Mouse (Mus musculus) kidney, embryonic 15.5 days (tissue): Measurements from ENCODE around the gene Rad51b. TPM values are rescaled to one million over a fixed set of nuclear protein-coding genes. Genes with fewer than 3 reads are reported as not detected.

Experiments used
- ATAC-seq: fragments of 200-750 bp; cut with Nextera tagmentation; replicated peaks from 2 replicates; pipeline ENCODE4 v1.8.0; 2017; ENCODE audit warnings: moderate TSS enrichment; ENCODE audit not compliant: low FRiP score
- H3K27ac ChIP-seq: fragments of 300-500 bp; sonication (generic); 2 replicates; pipeline ENCODE4 v1.5.1; 2015; ENCODE audit warnings: mild to moderate bottlenecking, inconsistent platforms
- H3K27me3 ChIP-seq: fragments of 300-500 bp; sonication (generic); 2 replicates; pipeline ENCODE4 v1.6.1; 2015; ENCODE audit warnings: inconsistent platforms
- H3K36me3 ChIP-seq: fragments of 300-500 bp; sonication (generic); 2 replicates; pipeline ENCODE4 v1.6.1; 2015; ENCODE audit warnings: inconsistent platforms
- H3K4me1 ChIP-seq: fragments of 300-500 bp; sonication (generic); 2 replicates; pipeline ENCODE4 v1.6.1; 2015; ENCODE audit warnings: inconsistent platforms
- H3K4me2 ChIP-seq: fragments of 300-500 bp; sonication (generic); 2 replicates; pipeline ENCODE4 v1.6.1; 2015; ENCODE audit warnings: moderate library complexity, mild to moderate bottlenecking, inconsistent platforms
- H3K4me3 ChIP-seq: fragments of 300-500 bp; sonication (generic); replicated peaks from 2 replicates; pipeline ENCODE4 v1.5.1; 2015; ENCODE audit warnings: mild to moderate bottlenecking, inconsistent platforms
- H3K9ac ChIP-seq: fragments of 300-500 bp; sonication (generic); 2 replicates; pipeline ENCODE4 v1.6.1; 2015; ENCODE audit warnings: mild to moderate bottlenecking, inconsistent platforms
- H3K9me3 ChIP-seq: fragments of 300-500 bp; sonication (generic); replicated peaks from 2 replicates; pipeline ENCODE4 v1.6.1; 2016; ENCODE audit warnings: inconsistent platforms
- WGBS: fragments of 180-500 bp; shearing (Covaris S2); methylation state at CpG from one replicate; pipeline ENCODE4 v1.1.7; 2015; ENCODE audit warnings: mixed read lengths; 5-methylcytosine and 5-hydroxymethylcytosine counted together
- polyA plus RNA-seq: library from polyadenylated mRNA; unstranded; fragments of >200 nt; fragmentation: Nextera tagmentation; extraction: Ambion mirVana; gene quantifications from 2 replicates; pipeline ENCODE4 v1.2.1, GENCODE M21; 2015

Rad51b gene
- polyA plus RNA-seq, 1 experiment from 2014 or later, result 8.2 TPM

DNA sequence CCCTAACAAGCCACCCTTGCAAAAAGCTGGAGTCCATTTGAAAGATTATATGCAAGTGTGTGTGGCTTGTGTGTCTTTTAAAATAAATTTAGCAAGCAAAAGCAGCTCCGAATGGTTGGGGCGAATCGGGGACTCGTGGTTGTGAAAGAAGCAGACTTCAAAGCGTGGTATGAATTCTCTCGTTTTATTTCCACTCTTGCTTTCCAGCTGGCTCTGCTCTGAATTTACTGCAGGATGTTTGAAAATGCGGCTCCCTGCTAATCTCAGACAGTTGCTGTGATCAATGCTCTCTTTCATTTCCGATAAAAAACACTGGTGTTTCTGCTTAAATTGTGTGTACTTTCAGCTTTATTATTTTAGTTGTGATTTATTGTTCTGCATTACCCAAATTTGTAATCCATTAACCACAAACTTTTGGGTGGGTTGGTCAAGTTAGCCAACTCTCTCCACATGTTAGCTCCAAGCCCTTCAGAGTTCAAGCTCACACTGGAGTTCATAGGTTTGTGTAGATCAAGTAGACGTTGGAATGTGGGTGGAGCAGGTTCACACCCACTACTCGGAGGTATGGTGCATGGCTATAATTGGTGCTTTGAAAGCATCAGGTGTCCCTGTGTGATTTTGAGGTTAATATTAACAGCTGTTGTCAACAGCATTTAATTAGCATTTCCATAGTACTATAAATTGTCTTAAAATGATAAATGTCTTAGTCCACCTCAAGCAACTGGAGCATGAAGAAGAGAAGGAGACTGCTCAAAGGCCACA, 366.2 kb downstream of the Rad51b start:
- WGBS, result 17% methylated on average over 10 of the region's 10 CpGs

DNA sequence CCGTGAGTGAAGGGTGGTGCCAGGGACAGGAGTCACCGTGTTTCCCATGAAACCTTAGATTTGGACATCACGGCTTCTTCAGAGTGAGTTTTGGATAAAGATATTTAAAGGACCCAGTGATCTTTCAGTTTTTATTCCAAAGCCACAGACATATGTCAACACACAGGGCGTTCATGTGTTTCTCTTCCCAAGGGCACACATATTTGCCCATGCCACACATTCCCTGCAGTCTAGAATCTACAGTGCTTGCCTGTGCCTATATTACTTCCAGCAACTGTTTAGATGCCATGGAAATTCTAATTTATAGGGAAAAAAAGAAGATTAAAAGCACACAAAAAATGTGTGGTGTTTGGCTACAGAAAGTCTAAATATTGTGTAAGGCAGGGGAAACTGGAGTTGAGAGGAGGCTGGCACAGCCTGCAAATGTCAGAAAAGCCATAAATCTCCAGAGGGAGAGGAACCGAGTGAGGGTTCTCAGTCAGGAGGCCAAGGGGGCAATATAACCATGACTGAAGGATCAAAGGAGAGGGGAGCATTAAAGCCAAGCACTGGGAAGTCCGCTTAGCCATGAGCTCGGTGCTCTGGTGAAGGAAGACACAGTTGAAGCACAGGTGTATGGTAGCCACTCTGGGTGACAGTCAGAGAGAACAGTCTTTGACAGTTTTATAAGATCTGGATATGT, 367.0 kb downstream of the Rad51b start:
- H3K4me1 ChIP-seq, result peaks cover 47% of the 10 kb centered on the region
- no peak overlapping the region for H3K4me2 ChIP-seq
- H3K36me3 ChIP-seq, result no peaks in the 10 kb centered on the region
- WGBS, result 17% methylated on average over 7 of the region's 7 CpGs
- no peaks in the 10 kb centered on the region for H3K9me3 ChIP-seq
- no peak overlapping the region for H3K4me3 ChIP-seq
- peak overlapping the region; percentile 91 for H3K27ac ChIP-seq
- H3K9ac ChIP-seq, result no peak overlapping the region
- ATAC-seq, result peak; percentile 47; the same call in 1 of the 2 replicates
- no peaks in the 10 kb centered on the region for H3K27me3 ChIP-seq

More for the DNA sequence above, 366.2 kb downstream of the Rad51b start:
- Histone ChIP-seq H3K27ac (peak overlapping the region; percentile 91), H3K4me2 (0 out of 2 replicates have a peak overlapping the region, but pooled peaks have one; percentile 7), H3K36me3 (no peaks in the 10 kb centered on the region), H3K27me3 (no peaks in the 10 kb centered on the region), H3K4me3 (no peak overlapping the region), H3K9me3 (no peaks in the 10 kb centered on the region), H3K9ac (no peak overlapping the region), H3K4me1 (peaks cover 52% of the 10 kb centered on the region)
- ATAC-seq, result peak; percentile 84

DNA sequence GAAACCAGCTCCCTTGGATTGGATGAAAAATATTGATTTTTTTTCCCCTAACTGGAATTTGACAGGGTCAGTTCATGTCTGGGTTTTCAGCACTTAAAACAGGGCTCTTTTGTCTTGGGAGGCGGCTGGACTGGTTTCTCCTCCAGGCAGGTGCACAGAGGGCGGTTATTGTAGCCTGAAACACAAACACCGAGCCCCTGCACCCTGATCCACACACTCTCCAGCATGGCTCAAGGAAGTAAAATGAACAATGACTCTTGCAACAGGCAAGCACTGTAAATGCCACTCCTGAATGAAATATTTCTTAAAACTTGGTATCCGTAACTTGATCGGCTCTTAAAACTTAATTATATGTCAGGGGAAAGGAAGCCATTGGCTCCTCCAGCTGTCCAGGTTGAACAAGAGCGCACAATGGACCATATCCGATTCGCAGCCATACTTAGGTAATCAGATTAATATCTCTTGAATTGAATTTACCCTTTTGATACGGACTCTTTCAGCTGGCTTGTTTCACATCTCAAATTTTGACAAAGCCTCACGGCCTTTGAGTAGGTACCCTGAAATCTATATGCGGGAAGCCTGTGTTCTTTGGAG, 377.9 kb downstream of the Rad51b start:
- H3K4me2 ChIP-seq, result peak overlapping the region; percentile 20
- 28% methylated on average over 11 of the region's 11 CpGs for WGBS
- peak; percentile 77 for ATAC-seq
- H3K4me3 ChIP-seq, result no peak overlapping the region
- H3K4me1 ChIP-seq, result peaks cover 42% of the 10 kb centered on the region
- H3K36me3 ChIP-seq, result no peaks in the 10 kb centered on the region
- H3K27me3 ChIP-seq, result no peaks in the 10 kb centered on the region
- H3K9ac ChIP-seq, result no peak overlapping the region
- H3K9me3 ChIP-seq, result no peaks in the 10 kb centered on the region
- peak overlapping the region; percentile 85 for H3K27ac ChIP-seq

DNA sequence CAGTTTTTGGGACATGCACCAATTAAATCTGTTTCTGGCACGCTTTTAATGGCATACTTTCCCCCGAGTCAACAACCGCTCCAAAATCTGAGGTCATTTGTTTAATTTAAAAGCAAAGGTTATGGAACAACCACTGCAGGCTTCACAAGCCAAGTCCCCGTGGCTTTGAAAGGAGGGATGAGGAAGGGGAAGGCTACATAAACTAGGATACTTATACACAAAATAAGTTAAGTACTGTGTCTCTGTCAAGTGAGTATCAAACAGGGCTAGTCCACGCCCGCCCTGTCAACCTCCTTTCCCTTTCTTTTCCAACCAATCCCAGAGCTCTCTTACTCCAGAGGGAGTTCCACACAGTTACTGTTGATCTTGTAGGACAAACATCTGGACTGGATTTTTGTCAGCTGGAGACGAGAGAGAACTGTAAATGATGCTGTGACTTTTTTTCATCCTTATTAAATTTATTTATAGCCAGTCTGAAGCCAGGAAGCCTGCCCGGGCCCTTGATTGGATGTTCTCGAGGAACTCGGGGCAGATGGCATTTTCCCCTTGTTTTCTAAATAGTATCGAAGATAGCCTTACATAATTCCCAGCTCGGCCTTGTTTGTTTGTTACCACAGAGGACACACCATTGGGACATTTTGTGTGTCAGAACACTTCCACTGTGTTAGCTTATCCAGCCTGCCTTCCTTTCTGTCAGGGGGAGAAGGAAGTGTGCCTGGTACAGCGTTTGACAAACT, 378.5 kb downstream of the Rad51b start:
- Histone ChIP-seq H3K4me3 (no peak overlapping the region), H3K27ac (peak overlapping the region; percentile 85), H3K4me2 (peak overlapping the region; percentile 20), H3K9me3 (no peaks in the 10 kb centered on the region), H3K27me3 (no peaks in the 10 kb centered on the region), H3K4me1 (peaks cover 49% of the 10 kb centered on the region), H3K9ac (no peak overlapping the region), H3K36me3 (no peaks in the 10 kb centered on the region)
- peak; percentile 84 for ATAC-seq
- WGBS, result 37% methylated on average over 13 of the region's 13 CpGs

DNA sequence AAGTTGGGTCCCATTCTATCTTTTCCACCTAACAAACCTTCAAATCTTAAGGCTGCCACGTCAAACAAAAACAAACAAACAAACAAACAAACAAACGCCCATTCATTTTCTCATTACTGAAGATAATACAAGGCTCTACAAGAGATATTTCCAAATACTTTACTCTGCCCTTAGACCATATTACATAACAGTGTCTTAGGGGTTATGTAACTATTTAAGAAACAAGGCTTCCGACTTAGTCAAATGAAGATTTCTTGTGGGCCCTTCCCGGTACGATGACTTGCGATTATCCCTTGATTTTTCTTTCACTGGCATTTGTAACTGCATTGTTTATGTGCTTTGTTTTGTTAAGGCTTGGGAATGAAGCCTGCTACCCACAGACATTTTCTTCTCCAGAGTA, 379.2 kb downstream of the Rad51b start:
- 82% methylated on average over 6 of the region's 6 CpGs for WGBS
- no peak overlapping the region for H3K9ac ChIP-seq
- H3K27me3 ChIP-seq, result no peaks in the 10 kb centered on the region
- H3K36me3 ChIP-seq, result no peaks in the 10 kb centered on the region
- no peak for ATAC-seq
- H3K4me1 ChIP-seq, result peaks cover 54% of the 10 kb centered on the region
- peak overlapping the region; percentile 85 for H3K27ac ChIP-seq
- no peaks in the 10 kb centered on the region for H3K9me3 ChIP-seq
- H3K4me2 ChIP-seq, result no peak overlapping the region
- H3K4me3 ChIP-seq, result no peak overlapping the region

DNA sequence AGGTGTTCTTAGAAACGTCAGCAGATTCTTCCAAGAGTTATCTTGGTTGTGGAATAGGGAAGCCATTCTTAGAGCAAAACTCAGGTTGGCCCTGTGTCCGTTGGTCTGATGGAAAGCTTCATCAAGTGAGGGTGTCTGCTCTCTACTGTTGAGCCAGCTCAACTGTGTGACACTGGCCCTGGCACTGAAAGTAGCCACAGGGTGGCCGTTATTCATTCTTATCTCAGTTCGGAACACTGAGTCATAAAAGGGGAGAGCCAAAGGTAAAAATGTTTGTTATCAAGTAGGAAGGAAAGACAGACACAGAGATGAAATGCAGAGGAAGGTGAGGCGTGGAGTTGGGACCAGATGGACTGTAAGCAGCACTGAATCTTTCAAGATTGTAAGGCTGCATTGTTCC, 379.8 kb downstream of the Rad51b start:
- H3K4me2 ChIP-seq, result no peak overlapping the region
- H3K9me3 ChIP-seq, result no peaks in the 10 kb centered on the region
- no peaks in the 10 kb centered on the region for H3K27me3 ChIP-seq
- ATAC-seq, result no peak
- H3K9ac ChIP-seq, result no peak overlapping the region
- no peak overlapping the region for H3K4me3 ChIP-seq
- H3K4me1 ChIP-seq, result peaks cover 58% of the 10 kb centered on the region
- WGBS, result 75% methylated on average over 5 of the region's 5 CpGs
- no peaks in the 10 kb centered on the region for H3K36me3 ChIP-seq
- peak overlapping the region; percentile 85 for H3K27ac ChIP-seq

DNA sequence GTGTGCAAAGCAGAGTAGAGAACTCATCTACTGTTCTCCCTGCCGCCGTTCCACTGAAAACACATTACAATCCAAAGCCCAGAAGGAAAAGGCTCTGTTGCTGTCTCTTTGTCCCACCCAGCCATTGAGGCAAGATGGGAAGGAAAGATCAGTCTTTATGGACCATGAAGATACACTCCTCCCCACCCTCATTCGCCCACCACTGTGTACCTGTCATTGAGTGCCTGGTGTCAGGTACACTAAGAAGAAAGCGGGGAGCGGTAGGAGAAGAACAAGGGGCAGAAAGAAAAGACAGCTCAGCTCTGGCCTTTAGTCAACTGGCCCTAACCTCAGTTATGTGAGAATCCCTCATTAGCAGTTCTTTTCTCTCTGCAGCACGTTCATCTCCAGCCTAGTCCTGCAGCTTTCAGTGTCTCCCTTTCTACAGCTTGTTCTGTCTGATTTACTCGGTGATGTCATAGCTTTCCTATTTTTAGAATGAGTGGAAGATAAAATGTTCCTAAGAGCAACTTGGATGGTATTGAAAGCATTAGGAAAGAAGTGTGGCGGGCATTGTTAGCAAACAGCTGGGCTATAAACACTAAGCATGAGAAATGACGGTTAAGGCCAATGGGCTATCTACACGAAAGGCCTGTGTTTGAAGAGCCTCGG, 382.3 kb downstream of the Rad51b start:
- H3K9ac ChIP-seq, result no peak overlapping the region
- ATAC-seq, result no peak
- H3K27me3 ChIP-seq, result no peaks in the 10 kb centered on the region
- no peaks in the 10 kb centered on the region for H3K9me3 ChIP-seq
- peaks cover 73% of the 10 kb centered on the region for H3K4me1 ChIP-seq
- H3K4me2 ChIP-seq, result no peak overlapping the region
- H3K4me3 ChIP-seq, result no peak overlapping the region
- H3K27ac ChIP-seq, result peak overlapping the region; percentile 61
- WGBS, result 57% methylated on average over 11 of the region's 11 CpGs
- H3K36me3 ChIP-seq, result no peaks in the 10 kb centered on the region

DNA sequence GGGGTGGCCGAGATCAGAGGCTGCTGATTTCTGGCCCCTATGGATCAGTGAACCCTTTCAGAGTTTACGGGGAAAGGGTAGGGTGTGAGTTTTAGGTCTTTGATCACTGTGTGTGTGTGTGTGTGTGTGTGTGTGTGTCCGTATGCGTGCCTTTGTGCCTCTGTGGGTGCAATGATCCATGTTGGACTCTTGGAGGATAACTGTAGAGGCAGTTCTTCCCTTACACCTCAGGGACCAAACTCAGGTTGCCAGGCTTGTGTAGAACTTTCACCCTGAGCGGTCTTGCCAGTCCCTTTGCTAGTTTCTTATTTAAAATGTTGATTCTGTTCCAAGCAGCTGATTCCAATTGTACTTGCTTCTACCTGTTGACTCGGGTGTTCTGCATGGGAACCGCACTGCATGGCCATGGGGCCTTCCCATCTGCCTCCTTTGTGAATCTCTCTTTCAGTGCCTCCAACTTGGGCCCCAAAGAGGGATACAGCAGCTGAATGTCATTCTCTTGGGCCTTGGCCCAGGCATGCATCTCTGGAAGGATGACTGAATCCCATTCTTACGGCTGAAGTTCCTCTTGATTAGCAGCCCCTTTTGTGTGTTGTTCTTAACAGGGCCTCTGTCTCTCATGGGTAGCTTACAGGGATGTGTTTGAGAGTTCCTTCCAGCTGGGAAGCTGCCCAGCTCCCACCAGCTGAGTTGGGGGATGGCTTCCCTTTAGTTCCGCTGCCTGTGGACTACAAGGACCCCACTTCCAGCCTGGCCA, 383.0 kb downstream of the Rad51b start:
- peak overlapping the region; percentile 61 for H3K27ac ChIP-seq
- peaks cover 66% of the 10 kb centered on the region for H3K4me1 ChIP-seq
- no peaks in the 10 kb centered on the region for H3K36me3 ChIP-seq
- no peak overlapping the region for H3K4me2 ChIP-seq
- H3K4me3 ChIP-seq, result no peak overlapping the region
- H3K9me3 ChIP-seq, result no peaks in the 10 kb centered on the region
- H3K9ac ChIP-seq, result no peak overlapping the region
- no peaks in the 10 kb centered on the region for H3K27me3 ChIP-seq
- 57% methylated on average over 9 of the region's 9 CpGs for WGBS
- no peak; the same call in 1 of the 2 replicates for ATAC-seq

DNA sequence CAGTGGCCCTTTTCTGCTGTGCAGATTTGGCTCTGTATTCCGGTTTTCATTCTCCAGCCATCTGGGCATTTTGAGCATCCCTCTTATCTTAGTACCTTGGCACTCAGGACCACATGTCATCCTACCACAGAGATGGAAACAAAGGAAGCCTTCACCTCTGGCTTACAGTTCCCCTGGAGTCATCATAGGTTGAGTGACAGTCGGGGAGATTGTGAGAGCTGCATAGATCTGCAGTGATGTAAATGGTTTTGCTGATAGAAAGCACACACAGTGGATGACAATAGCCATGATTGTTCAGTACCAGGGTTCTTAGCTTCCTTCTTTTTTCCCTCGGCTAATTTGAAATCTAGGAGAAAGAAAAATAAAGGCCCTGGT, 383.6 kb downstream of the Rad51b start:
- H3K4me2 ChIP-seq, result no peak overlapping the region
- H3K27me3 ChIP-seq, result no peaks in the 10 kb centered on the region
- H3K27ac ChIP-seq, result peak overlapping the region; percentile 61; the same call in 1 of the 2 replicates
- no peaks in the 10 kb centered on the region for H3K36me3 ChIP-seq
- no peak overlapping the region for H3K9ac ChIP-seq
- 70% methylated on average over 3 of the region's 3 CpGs for WGBS
- H3K9me3 ChIP-seq, result no peaks in the 10 kb centered on the region
- no peak for ATAC-seq
- peaks cover 60% of the 10 kb centered on the region for H3K4me1 ChIP-seq
- no peak overlapping the region for H3K4me3 ChIP-seq

DNA sequence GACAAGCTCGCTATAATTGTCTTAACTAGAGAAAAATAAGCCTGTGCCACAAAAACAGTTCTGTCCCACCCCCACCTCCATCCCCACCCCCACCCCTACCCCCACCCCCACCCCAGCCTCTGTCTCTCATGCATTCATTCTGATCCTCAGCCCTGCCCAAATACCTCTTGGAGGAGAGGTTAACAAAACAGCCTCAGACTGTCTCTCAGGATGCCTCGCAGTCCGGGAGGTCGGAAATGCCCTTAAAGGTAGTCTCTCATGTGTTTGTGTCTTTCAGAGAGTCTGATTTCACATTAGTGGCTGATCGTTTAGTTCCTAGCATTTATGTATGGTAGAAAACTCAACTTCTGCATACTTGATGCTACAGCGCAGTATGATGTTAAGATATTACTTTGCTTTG, 384.5 kb downstream of the Rad51b start:
- WGBS, result 65% methylated on average over 6 of the region's 6 CpGs
- Histone ChIP-seq H3K4me1 (peaks cover 57% of the 10 kb centered on the region), H3K27ac (peak overlapping the region; percentile 80; the same call in 1 of the 2 replicates), H3K9me3 (no peaks in the 10 kb centered on the region), H3K9ac (no peak overlapping the region), H3K4me3 (no peak overlapping the region), H3K4me2 (no peak overlapping the region), H3K27me3 (no peaks in the 10 kb centered on the region), H3K36me3 (no peaks in the 10 kb centered on the region)
- no peak for ATAC-seq

DNA sequence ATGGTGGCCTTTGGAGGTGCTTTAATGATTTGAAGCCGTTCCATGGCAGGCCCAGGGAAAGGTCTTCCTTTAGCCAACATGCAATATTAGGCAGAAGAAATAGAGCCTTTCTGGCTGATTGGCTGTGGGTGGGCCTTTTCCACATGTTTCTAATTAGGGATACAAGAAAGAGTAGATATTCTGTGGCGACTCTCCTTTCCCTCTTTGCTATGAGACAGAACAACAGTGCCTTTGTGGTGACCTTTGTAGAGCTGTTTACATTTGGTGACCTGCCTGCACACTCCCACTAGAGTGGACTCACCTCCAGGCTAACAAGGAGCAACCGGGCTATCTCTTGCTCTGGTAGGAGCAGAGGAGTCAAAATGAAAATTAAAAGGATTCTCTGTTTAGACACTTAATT, 386.3 kb downstream of the Rad51b start:
- no peaks in the 10 kb centered on the region for H3K36me3 ChIP-seq
- no peaks in the 10 kb centered on the region for H3K27me3 ChIP-seq
- no peaks in the 10 kb centered on the region for H3K9me3 ChIP-seq
- H3K27ac ChIP-seq, result peak overlapping the region; percentile 80
- WGBS, result 15% methylated on average over 3 of the region's 3 CpGs
- H3K4me2 ChIP-seq, result no peak overlapping the region
- no peak overlapping the region for H3K9ac ChIP-seq
- H3K4me3 ChIP-seq, result no peak overlapping the region
- peaks cover 69% of the 10 kb centered on the region for H3K4me1 ChIP-seq
- no peak for ATAC-seq
